Mouse (Mus musculus): ENCODE results near the gene Tgfb1. TPM values are rescaled to one million over a fixed set of nuclear protein-coding genes. Genes with fewer than 3 reads are reported as not detected.
A peak's percentile ranks its signal among the peaks of the same experiment; 100 is the strongest.

Gene Tgfb1
- polyA plus RNA-seq, 1 experiment = 354 TPM

DNA sequence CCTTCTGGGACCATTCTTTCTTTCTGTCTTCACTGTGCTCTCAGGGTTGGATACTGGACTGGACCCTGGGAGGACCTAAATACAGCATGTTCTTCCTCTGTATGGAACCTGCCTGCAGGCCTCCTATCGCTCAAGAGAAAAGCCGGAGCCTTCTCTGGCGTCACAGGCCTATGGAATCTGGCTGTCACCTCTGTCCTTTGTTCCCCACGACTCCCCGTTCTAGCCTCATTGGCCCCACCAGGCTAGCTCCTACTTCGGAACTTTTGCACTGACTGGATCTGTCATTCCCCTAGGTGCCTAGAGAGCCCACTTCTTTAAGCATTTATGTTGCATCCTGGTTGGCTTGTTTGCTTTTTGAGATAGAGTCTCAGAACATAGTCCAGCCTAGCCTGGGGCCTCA is 2.1 kb upstream of the Tgfb1 start:
- no peak for TF ChIP-seq CTCF (IDR thresholded peaks at IDR 0.05; ENCODE audit: low read depth, low read length)
- no peak for TF ChIP-seq POLR2A (IDR thresholded peaks at IDR 0.05; ENCODE audit: borderline replicate concordance, low read depth, low read length)
- Histone ChIP-seq H3K4me1 (ENCODE audit: control insufficient read depth, insufficient read depth, low read length) (peaks cover 45% of the 10 kb centered on the region), H3K27ac (ENCODE audit: insufficient read depth, low read depth, low read length) (peak overlapping the region; percentile 93), H3K4me3 (ENCODE audit: insufficient read depth, low read length) (no peak overlapping the region)

DNA sequence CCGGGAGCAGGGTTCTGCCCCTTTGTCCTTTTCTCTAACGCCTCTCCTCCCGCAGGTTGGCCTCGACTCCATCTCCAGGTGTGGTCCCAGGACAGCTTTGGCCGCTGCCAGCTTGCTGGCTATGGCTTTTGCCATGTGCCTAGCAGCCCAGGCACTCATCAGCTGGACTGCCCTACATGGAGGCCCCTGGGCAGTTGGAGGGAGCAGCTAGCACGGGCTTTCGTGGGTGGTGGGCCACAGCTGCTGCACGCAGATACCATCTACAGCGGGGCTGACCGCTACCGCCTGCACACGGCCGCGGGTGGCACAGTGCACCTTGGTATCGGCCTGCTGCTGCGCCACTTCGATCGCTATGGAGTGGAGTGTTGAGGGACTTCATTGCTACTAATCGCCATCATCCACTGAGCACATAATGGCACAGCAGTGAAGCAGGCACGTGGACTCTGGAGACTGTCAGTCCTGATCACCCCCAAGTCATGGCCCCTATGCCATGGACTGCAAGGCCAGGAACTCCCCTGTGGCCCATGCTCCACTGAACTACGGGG is 804 bp upstream of the Tgfb1 start:
- TF ChIP-seq POLR2A (IDR thresholded peaks at IDR 0.05; ENCODE audit: borderline replicate concordance, low read depth, low read length) = no peak
- H3K27ac ChIP-seq (ENCODE audit: insufficient read depth, low read depth, low read length) = no peak overlapping the region
- H3K4me1 ChIP-seq (ENCODE audit: control insufficient read depth, insufficient read depth, low read length) = peaks cover 47% of the 10 kb centered on the region

DNA sequence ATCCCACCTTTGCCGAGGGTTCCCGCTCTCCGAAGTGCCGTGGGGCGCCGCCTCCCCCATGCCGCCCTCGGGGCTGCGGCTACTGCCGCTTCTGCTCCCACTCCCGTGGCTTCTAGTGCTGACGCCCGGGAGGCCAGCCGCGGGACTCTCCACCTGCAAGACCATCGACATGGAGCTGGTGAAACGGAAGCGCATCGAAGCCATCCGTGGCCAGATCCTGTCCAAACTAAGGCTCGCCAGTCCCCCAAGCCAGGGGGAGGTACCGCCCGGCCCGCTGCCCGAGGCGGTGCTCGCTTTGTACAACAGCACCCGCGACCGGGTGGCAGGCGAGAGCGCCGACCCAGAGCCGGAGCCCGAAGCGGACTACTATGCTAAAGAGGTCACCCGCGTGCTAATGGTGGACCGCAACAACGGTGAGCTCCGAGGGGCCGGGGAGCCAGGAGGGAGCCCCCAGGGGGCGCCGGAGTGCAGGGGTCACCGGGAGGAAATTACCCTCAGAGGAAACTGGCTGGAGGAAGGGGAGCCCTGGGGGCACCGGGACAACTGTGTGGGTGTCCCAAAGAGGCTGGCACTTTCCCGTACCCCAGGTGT is 1.1 kb downstream of the Tgfb1 start:
- H3K4me3 ChIP-seq (ENCODE audit: insufficient read depth, low read length) = peak overlapping the region; percentile 86
- peak overlapping the region; percentile 83 for H3K27ac ChIP-seq (ENCODE audit: insufficient read depth, low read depth, low read length)
- TF ChIP-seq POLR2A (IDR thresholded peaks at IDR 0.05; ENCODE audit: borderline replicate concordance, low read depth, low read length) = no peak
- 0 out of 2 replicates have a peak, but pooled peaks have one; percentile 33 for TF ChIP-seq CTCF (IDR thresholded peaks at IDR 0.05; ENCODE audit: low read depth, low read length)
- peaks cover 31% of the 10 kb centered on the region for H3K4me1 ChIP-seq (ENCODE audit: control insufficient read depth, insufficient read depth, low read length)

More for the DNA sequence above, 804 bp upstream of the Tgfb1 start:
- peak overlapping the region; percentile 22; the same call in 1 of the 2 replicates for H3K4me3 ChIP-seq (ENCODE audit: insufficient read depth, low read length)

DNA sequence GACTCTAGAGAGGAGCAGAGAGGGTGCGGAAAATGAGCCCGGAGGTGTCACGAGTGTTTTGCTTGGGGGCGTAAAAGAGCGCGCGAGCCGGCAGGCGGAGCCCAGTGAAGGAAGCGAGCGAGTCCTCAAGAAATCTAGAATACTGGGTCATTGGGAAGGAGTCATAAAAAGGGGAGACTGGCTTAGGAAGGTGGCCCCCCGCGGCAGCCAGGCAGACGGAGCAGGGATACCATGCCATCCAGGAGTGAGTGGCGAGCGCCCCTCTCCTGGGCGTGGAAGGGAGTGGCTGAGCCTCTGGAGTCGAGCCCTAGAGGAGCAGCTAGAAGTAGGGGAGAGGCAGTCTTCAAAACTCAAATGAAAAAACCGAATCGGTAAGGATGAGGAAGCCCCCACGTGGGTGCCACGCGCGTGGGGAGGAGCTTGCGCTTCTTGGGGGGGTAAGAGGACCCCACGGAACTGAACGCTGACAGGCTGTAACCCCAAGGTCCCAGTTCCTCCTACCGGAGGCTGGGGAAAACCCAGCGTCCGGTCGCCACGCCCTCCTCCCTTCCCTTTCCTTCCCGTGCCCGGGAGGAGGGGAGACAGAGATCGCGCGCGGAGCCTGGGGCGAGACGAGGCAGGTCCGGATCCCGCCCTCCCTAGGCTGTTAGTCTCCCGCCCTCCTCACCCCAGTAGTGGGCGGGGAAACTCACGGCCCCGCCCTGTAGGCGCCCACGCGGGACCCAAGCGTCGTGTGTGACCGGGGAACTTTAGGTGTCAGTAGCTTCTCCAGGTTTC is 2.2 kb downstream of the Tgfb1 start:
- Histone ChIP-seq H3K27ac (ENCODE audit: insufficient read depth, low read depth, low read length) (peak overlapping the region; percentile 83), H3K4me3 (ENCODE audit: insufficient read depth, low read length) (peak overlapping the region; percentile 86), H3K4me1 (ENCODE audit: control insufficient read depth, insufficient read depth, low read length) (peaks cover 23% of the 10 kb centered on the region)
- TF ChIP-seq CTCF (IDR thresholded peaks at IDR 0.05; ENCODE audit: low read depth, low read length) = no peak
- TF ChIP-seq POLR2A (IDR thresholded peaks at IDR 0.05; ENCODE audit: borderline replicate concordance, low read depth, low read length) = no peak

DNA sequence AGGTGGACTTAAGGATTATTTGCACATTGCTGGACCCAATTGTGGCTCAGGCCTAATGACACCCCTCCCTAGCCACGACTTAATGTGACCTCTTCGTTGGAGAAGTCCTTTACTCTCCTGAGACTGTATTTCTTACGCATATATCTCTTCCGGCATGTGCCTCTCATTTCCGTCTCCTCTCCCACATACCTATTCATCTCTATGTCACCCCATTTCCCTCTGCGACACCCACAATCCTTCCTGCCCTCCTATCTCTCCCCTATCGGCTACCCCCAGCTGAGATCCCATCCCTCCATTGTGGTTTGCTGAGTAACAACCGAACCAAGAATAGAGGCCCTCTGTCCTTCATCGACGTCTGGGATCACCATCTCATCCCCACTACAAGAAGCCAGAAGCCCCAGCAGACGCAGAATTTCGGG is 2.8 kb downstream of the Tgfb1 start:
- Histone ChIP-seq H3K27ac (ENCODE audit: insufficient read depth, low read depth, low read length) (peak overlapping the region; percentile 71), H3K4me3 (ENCODE audit: insufficient read depth, low read length) (peak overlapping the region; percentile 86), H3K4me1 (ENCODE audit: control insufficient read depth, insufficient read depth, low read length) (peaks cover 17% of the 10 kb centered on the region)
- TF ChIP-seq CTCF (IDR thresholded peaks at IDR 0.05; ENCODE audit: low read depth, low read length) = no peak
- no peak for TF ChIP-seq POLR2A (IDR thresholded peaks at IDR 0.05; ENCODE audit: borderline replicate concordance, low read depth, low read length)

DNA sequence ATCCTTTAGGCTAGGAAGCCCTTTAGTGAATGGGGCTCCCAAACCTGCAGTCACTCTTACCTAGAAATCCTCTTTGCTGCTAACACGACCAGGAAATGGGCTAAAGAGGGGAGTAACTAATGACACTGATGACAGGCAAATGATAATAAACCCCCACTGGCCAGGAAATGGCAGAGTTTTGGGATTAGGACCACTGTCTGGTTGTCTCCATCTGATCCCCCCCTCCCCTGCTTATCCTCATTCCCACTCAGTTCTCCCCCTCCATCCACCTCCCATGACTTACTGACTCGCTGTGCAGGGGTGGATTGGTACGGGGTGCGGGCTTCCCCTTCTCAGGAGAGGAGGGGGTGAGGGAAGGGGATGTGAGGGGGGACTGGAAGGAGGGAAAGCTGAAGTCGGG is 3.2 kb downstream of the Tgfb1 start:
- Histone ChIP-seq H3K4me1 (ENCODE audit: control insufficient read depth, insufficient read depth, low read length) (peaks cover 12% of the 10 kb centered on the region), H3K27ac (ENCODE audit: insufficient read depth, low read depth, low read length) (peak overlapping the region; percentile 71)

DNA sequence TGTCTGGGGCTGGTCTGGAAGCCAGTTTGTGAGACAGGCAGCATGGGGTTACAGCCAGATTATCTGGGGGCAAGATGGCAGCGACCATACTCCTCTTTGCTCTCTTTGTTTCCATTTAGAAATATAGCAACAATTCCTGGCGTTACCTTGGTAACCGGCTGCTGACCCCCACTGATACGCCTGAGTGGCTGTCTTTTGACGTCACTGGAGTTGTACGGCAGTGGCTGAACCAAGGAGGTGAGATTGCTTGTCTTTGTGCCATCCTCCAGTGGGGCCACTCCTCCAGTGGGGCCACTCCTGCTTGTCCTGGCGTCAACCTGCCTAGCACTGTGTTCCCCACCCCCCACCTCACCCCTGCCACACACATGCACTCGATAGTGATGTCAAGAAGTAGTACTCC is 7.3 kb downstream of the Tgfb1 start:
- Histone ChIP-seq H3K4me3 (ENCODE audit: insufficient read depth, low read length) (no peak overlapping the region), H3K4me1 (ENCODE audit: control insufficient read depth, insufficient read depth, low read length) (peaks cover 4% of the 10 kb centered on the region), H3K27ac (ENCODE audit: insufficient read depth, low read depth, low read length) (no peak overlapping the region)
- TF ChIP-seq POLR2A (IDR thresholded peaks at IDR 0.05; ENCODE audit: borderline replicate concordance, low read depth, low read length) = no peak
- TF ChIP-seq CTCF (IDR thresholded peaks at IDR 0.05; ENCODE audit: low read depth, low read length) = no peak

More for the DNA sequence above, 3.2 kb downstream of the Tgfb1 start:
- TF ChIP-seq CTCF (IDR thresholded peaks at IDR 0.05; ENCODE audit: low read depth, low read length) (no peak), POLR2A (IDR thresholded peaks at IDR 0.05; ENCODE audit: borderline replicate concordance, low read depth, low read length) (no peak)
- H3K4me3 ChIP-seq (ENCODE audit: insufficient read depth, low read length) = peak overlapping the region; percentile 86

DNA sequence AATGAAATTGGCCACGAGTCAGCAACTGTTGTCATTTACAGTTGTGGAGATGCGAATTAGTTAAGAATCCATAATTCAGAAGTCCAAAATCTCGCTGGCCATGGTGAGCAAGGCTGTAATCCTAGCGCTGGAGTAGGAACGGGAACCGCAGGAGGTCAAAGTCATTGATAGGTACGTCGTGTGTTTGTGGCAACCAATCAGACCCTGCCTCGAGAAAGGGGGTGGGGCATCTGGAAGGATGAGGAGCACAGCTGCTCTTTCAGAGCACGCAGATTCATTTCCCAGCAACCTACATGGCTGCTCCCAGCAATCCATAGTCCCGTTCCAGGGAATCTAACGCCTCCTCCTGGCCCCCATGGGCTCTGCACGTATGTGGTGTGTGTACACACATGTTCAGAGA is 13.0 kb downstream of the Tgfb1 start:
- Histone ChIP-seq H3K4me1 (ENCODE audit: control insufficient read depth, insufficient read depth, low read length) (peaks cover 14% of the 10 kb centered on the region), H3K4me3 (ENCODE audit: insufficient read depth, low read length) (no peak overlapping the region), H3K27ac (ENCODE audit: insufficient read depth, low read depth, low read length) (no peak overlapping the region)
- no peak for TF ChIP-seq POLR2A (IDR thresholded peaks at IDR 0.05; ENCODE audit: borderline replicate concordance, low read depth, low read length)
- no peak for TF ChIP-seq CTCF (IDR thresholded peaks at IDR 0.05; ENCODE audit: low read depth, low read length)

DNA sequence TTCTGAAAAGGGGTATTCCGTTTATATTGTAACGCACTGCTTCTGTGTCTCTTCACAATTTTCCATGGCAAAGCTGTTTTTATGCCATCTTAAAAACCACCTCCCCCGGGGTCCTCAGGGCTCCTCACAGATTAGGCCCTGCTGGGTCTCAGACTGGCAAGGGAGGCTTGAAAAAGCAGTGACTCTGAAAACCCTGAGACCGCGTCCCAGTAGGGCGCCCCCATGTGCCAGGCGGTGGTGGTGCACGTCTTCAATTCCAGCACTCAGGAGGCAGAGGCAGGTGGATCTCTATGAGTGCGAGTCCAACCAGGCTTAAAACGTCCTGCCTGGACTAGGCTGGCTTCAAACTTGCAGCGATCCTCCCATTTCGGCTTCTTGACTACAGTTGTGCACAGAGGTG is 13.9 kb downstream of the Tgfb1 start:
- Histone ChIP-seq H3K27ac (ENCODE audit: insufficient read depth, low read depth, low read length) (no peak overlapping the region), H3K4me1 (ENCODE audit: control insufficient read depth, insufficient read depth, low read length) (peaks cover 21% of the 10 kb centered on the region), H3K4me3 (ENCODE audit: insufficient read depth, low read length) (no peak overlapping the region)
- TF ChIP-seq CTCF (IDR thresholded peaks at IDR 0.05; ENCODE audit: low read depth, low read length) (peak; percentile 35; the same call in 1 of the 2 replicates), POLR2A (IDR thresholded peaks at IDR 0.05; ENCODE audit: borderline replicate concordance, low read depth, low read length) (no peak)

DNA sequence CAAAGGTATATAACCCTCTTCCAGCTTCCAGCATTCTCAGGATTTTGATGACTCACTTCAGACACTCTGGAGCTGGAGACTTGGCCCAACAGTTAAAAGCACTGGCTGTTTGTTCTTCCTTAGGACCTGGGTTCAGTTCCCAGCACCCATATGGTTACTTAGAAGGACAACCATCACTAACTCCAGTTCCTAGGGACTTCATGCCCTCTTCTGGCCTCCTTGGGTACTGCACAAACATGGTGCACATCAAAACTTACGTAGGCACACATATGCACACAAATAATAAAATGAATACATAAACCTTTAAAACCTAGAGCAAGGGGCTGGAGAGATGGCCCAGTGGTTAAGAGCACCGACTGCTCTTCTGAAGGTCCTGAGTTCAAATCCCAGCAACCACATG is 15.5 kb downstream of the Tgfb1 start:
- TF ChIP-seq POLR2A (IDR thresholded peaks at IDR 0.05; ENCODE audit: borderline replicate concordance, low read depth, low read length) (no peak), CTCF (IDR thresholded peaks at IDR 0.05; ENCODE audit: low read depth, low read length) (no peak)
- Histone ChIP-seq H3K4me1 (ENCODE audit: control insufficient read depth, insufficient read depth, low read length) (peaks cover 33% of the 10 kb centered on the region), H3K4me3 (ENCODE audit: insufficient read depth, low read length) (no peak overlapping the region), H3K27ac (ENCODE audit: insufficient read depth, low read depth, low read length) (no peak overlapping the region)

Data from bone marrow macrophage, adult 2 months (primary cell).